Mouse (Mus musculus) ES-E14 (cell line): ENCODE data around the gene Gm14137. TPM values are rescaled to one million over a fixed set of nuclear protein-coding genes. Genes with fewer than 3 reads are reported as not detected.

Experiments used
- DNase-seq: peaks from one replicate; pipeline ENCODE4 v3.0.0-alpha.2; 2013; ENCODE audit warnings: low read depth, low spot score
- H3K27ac ChIP-seq: 2 replicates; pipeline ENCODE4 v1.5.1; 2012; ENCODE audit warnings: low read depth, mild to moderate bottlenecking, low read length, moderate library complexity, mixed read lengths; ENCODE audit not compliant: poor library complexity, insufficient read depth, severe bottlenecking
- H3K36me3 ChIP-seq: 2 replicates; pipeline ENCODE4 v1.6.1; 2012; ENCODE audit warnings: mild to moderate bottlenecking, low read length, moderate library complexity, mixed read lengths; ENCODE audit not compliant: control insufficient read depth, poor library complexity, insufficient read depth, severe bottlenecking
- H3K4me1 ChIP-seq, 2 experiments: fragments of 150-350 bp in 1 of 2; sonication (generic) in 1 of 2; 2 replicates each; pipeline ENCODE4 v1.6.1; 2012; ENCODE audit warnings: low read length in 2 of 2, mild to moderate bottlenecking in 1 of 2, mixed read lengths in 1 of 2; ENCODE audit not compliant: control insufficient read depth in 2 of 2, insufficient read depth in 2 of 2, poor library complexity in 1 of 2
- H3K4me3 ChIP-seq, 2 experiments: fragments of 150-350 bp in 1 of 2; sonication (generic) in 1 of 2; 2 replicates each; pipeline ENCODE4 v1.5.1; 2012; ENCODE audit warnings: low read length in 2 of 2, low read depth in 1 of 2, mild to moderate bottlenecking in 1 of 2, mixed read lengths in 1 of 2; ENCODE audit not compliant: insufficient read depth in 1 of 2, poor library complexity in 1 of 2, severe bottlenecking in 1 of 2
- H3K9ac ChIP-seq: 2 replicates; pipeline ENCODE4 v1.6.1; 2012; ENCODE audit warnings: low read depth, mild to moderate bottlenecking, low read length, mixed read lengths; ENCODE audit not compliant: poor library complexity, insufficient read depth, severe bottlenecking
- H3K9me3 ChIP-seq: fragments of 150-350 bp; sonication (generic); 2 replicates; pipeline ENCODE4 v1.6.1; 2012; ENCODE audit warnings: low read depth, mild to moderate bottlenecking, low read length; ENCODE audit not compliant: control insufficient read depth, insufficient read depth
- CHD2 ChIP-seq: IDR thresholded peaks from 2 replicates; pipeline ENCODE4 v1.6.1; 2014; ENCODE audit warnings: mild to moderate bottlenecking, low read depth, low read length, inconsistent platforms
- HCFC1 ChIP-seq: IDR thresholded peaks from 2 replicates; pipeline ENCODE4 v1.6.1; 2012; ENCODE audit warnings: low read length, inconsistent platforms, borderline replicate concordance; ENCODE audit not compliant: insufficient read depth
- MAFK ChIP-seq: IDR thresholded peaks from 2 replicates; pipeline ENCODE4 v1.6.1; 2014; ENCODE audit warnings: mild to moderate bottlenecking, low read depth, low read length, inconsistent platforms; ENCODE audit not compliant: insufficient read depth
- ZC3H11A ChIP-seq: IDR thresholded peaks from 2 replicates; pipeline ENCODE4 v1.6.1; 2012; ENCODE audit warnings: low read depth, mild to moderate bottlenecking, inconsistent platforms, low read length, borderline replicate concordance
- ZNF384 ChIP-seq: IDR thresholded peaks from 2 replicates; pipeline ENCODE4 v1.6.1; 2012; ENCODE audit warnings: low read depth, low read length, inconsistent platforms
- in situ Hi-C, 2 experiments: fragments of 600-800 bp; cut with MboI; formaldehyde crosslinking; loops; one replicate each; pipeline ENCODE4 v1.15.1; 2025; ENCODE audit warnings: low sequenced_read_pairs in 2 of 2, inconsistent platforms in 1 of 2; ENCODE audit not compliant: unreplicated experiment in 2 of 2
- total RNA-seq: library from RNA; depleted of rRNA; stranded (reverse); fragments of 300-350 nt; gene quantifications from 2 replicates; pipeline ENCODE4 v1.2.3, GENCODE M21; 2012; rRNA removed

Gene Gm14137
- 0.37 and 0.45 TPM in 2 replicates for total RNA-seq

DNA sequence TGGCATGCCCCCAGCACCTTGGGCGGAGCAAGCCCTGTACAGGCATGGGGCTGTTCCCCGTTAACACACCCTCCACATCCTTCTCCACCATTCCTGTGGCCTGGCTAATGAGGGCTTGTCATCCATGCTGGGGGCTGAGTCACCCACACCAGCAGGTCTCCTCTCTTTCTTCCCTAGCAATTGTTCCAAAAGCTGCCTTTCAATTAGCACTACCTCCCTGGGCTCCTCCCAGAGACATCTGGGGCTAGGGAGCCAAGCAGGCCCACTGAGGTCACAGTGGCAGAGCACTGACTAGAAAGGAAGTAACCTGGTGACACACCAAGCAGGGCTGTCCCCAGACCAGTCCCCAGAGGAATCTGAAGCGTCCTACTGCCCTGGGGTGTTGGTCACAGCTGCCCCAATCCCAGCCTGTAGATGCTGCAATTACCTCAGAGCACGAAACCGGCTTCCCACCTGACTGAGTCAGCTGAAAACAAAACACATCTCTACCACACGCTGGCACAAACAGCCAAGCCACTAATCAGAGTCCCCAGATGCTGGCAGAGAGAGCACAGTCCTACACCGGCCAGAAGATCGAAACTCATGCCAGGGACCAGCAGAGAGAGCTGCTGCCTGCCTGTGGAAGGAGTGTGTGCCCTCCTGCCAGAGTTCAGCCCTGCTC lies at the start of gene Gm14137:
Gene Gm14137, plus strand, starts transcription at position 519 of the 661 bp plus-strand sequence.
- Histone ChIP-seq H3K9me3 (no peaks in the 10 kb centered on the region), H3K4me1 (peaks cover 0 to 2% of the 10 kb centered on the region in 2 experiments; a peak in 1 of 4 replicates), H3K27ac (no peak within 1 kb of the TSS), H3K4me3 (no peak within 1 kb of the TSS), H3K9ac (no peak within 1 kb of the TSS), H3K36me3 (no peaks in the 10 kb centered on the region)
- TF ChIP-seq MAFK: no peak
- no peak for DNase-seq
- in situ Hi-C loops: no loop called here

- H3K36me3 ChIP-seq: peaks cover 42% of the 10 kb centered on the region
- in situ Hi-C loops: no loop called here
- no peak overlapping the region for H3K9ac ChIP-seq
- DNase-seq: no peak
- no peak for TF ChIP-seq CHD2
- TF ChIP-seq ZC3H11A: no peak
- no peak for TF ChIP-seq ZNF384
- no peak for TF ChIP-seq MAFK
- TF ChIP-seq HCFC1: no peak
- no peaks in the 10 kb centered on the region for H3K4me1 ChIP-seq
- H3K4me3 ChIP-seq: no peak overlapping the region
- H3K27ac ChIP-seq: no peak overlapping the region
- no peaks in the 10 kb centered on the region for H3K9me3 ChIP-seq
Measured at GRCm38 (mm10) chr2:119136346-119136898, 37.9 kb upstream of the Gm14137 start.

- peaks cover 0 to 7% of the 10 kb centered on the region in 2 experiments; a peak in 2 of 4 replicates for H3K4me1 ChIP-seq
- H3K4me3 ChIP-seq: no peak overlapping the region
- in situ Hi-C loops: no loop called here
- TF ChIP-seq MAFK: peak; percentile 95
- TF ChIP-seq CHD2: no peak
- TF ChIP-seq ZC3H11A: peak; percentile 46; the same call in 1 of the 2 replicates
- peak overlapping the region; percentile 18; the same call in 1 of the 2 replicates for H3K9ac ChIP-seq
- no peak for DNase-seq
- peaks cover 21% of the 10 kb centered on the region for H3K36me3 ChIP-seq
- no peak overlapping the region; the same call in 1 of the 2 replicates for H3K27ac ChIP-seq
- no peaks in the 10 kb centered on the region for H3K9me3 ChIP-seq
Measured at GRCm38 (mm10) chr2:119145199-119145598, 29.1 kb upstream of the Gm14137 start.

DNA sequence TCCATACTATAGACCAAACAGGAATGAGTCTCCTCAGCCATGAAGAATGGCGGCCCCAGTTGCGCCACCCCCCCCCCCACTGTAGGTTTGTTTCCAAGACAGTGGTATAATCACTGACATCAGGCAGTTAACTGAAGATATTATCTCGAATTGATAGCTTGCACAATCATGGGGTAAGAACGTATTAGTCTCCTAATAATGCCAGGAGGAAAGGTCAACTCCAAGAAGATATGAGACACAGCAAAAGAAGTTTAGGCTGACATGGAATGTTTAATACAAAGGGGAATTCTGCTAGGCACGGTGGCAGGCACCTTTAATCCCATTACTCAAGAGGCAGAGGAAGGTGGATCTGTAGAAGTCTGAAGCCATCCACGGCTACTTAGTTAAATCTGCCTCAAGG lies 27.9 kb upstream of the Gm14137 start:
- Histone ChIP-seq H3K9ac (no peak overlapping the region), H3K4me1 (peaks cover 0 to 7% of the 10 kb centered on the region in 2 experiments; a peak in 2 of 4 replicates), H3K4me3 (no peak overlapping the region), H3K36me3 (peaks cover 24% of the 10 kb centered on the region), H3K27ac (no peak overlapping the region), H3K9me3 (no peaks in the 10 kb centered on the region)
- in situ Hi-C loops: no loop called here
- DNase-seq: no peak
- no peak for TF ChIP-seq MAFK
- no peak for TF ChIP-seq ZNF384
- TF ChIP-seq CHD2: no peak
- TF ChIP-seq ZC3H11A: no peak
- TF ChIP-seq HCFC1: no peak
